Mouse (Mus musculus): Measurements from ENCODE around the gene Atoh1. TPM values are rescaled to one million over a fixed set of nuclear protein-coding genes. Genes with fewer than 3 reads are reported as not detected.
A peak's percentile ranks its signal among the peaks of the same experiment; 100 is the strongest.

Gene Atoh1
- 0.07 TPM in 1 of 2 replicates, not detected in the other for polyA plus RNA-seq (2015; fragmentation: Nextera tagmentation; extraction: Ambion mirVana)

DNA sequence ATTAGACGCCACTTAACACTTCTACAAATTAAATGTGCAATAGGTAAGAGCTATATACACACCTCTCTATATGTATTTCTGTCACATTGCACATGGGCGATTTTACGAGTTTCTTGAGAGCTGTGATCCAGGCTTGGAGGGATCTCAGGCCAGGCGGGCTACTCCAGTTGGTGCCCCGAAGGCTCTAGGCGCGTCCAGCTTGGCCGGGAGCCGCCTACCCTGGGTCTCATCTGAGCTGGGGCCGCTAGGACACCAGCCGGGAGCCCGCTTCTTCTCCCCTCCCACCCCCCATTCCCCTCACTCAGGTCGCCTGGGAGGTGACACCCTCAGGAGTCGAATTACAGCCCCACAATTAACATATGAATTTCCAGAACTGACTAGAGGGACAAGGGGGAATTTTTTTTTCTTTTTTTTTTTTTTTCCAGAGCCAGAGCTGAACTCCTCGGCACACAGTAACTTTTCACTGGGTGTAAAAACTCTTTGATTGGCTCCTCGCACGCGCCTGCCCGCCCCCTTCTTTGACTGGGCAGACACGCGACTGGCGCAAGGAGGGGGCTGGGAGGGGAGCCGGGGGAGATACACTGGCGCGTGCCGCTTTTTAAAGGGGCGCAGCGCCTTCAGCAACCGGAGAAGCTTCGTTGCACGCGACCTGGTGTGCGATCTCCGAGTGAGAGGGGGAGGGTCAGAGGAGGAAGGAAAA lies at the start of gene Atoh1:
Gene Atoh1, plus strand, starts transcription at position 627 of the 700 bp plus-strand sequence.
- Histone ChIP-seq H3K4me2 (replicated peaks; ENCODE audit: low read depth, low read length) (peak within 1 kb of the TSS; percentile 56), H3K4me1 (ENCODE audit: insufficient read depth, low read length) (peaks cover 15% of the 10 kb centered on the region), H3K4me3 (ENCODE audit: low read length) (peak within 1 kb of the TSS; percentile 42), H3K9ac (replicated peaks; ENCODE audit: low read length) (no peak within 1 kb of the TSS; the same call in 1 of the 2 replicates), H3K9me3 (ENCODE audit: low read length) (no peaks in the 10 kb centered on the region), H3K36me3 (ENCODE audit: insufficient read depth, low read length) (no peaks in the 10 kb centered on the region), H3K27ac (ENCODE audit: low read length) (no peak within 1 kb of the TSS), H3K27me3 (ENCODE audit: insufficient read depth, low read length) (peaks cover 66% of the 10 kb centered on the region)
- under 1% methylated on average over 34 of the region's 34 CpGs for WGBS
- peak; percentile 83 for ATAC-seq (ENCODE audit: low FRiP score, low TSS enrichment)

DNA sequence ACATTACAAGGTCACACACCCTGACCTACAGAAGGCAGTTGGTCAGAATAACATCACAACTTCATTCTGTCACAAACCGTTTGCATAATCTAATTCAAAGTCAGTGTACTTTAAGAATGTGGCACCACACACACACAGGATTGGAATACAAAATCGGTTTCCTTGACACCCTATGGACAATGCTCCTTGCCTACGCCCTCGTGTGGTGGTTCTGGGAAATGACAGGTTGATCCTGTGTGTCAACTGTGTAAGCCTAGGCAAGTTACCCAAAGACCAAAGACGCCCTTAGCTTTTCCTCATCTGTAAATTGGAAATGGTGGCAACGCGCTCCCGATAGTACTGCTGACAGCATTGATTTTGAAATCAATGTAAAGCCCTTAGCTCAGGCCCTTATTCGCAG lies 45.0 kb upstream of the Atoh1 start:
- H3K9ac ChIP-seq (replicated peaks; ENCODE audit: low read length): no peak overlapping the region
- no peak overlapping the region for H3K4me3 ChIP-seq (ENCODE audit: low read length)
- no peak; the same call in 1 of the 2 replicates for ATAC-seq (ENCODE audit: low FRiP score, low TSS enrichment)
- no peaks in the 10 kb centered on the region for H3K9me3 ChIP-seq (ENCODE audit: low read length)
- no peaks in the 10 kb centered on the region for H3K36me3 ChIP-seq (ENCODE audit: insufficient read depth, low read length)
- WGBS: 41% methylated on average over 9 of the region's 9 CpGs
- H3K27me3 ChIP-seq (ENCODE audit: insufficient read depth, low read length): peaks cover 8% of the 10 kb centered on the region; the same call in 1 of the 2 replicates
- no peak overlapping the region for H3K4me2 ChIP-seq (replicated peaks; ENCODE audit: low read depth, low read length)
- peaks cover 7% of the 10 kb centered on the region; the same call in 1 of the 2 replicates for H3K4me1 ChIP-seq (ENCODE audit: insufficient read depth, low read length)
- no peak overlapping the region for H3K27ac ChIP-seq (ENCODE audit: low read length)

DNA sequence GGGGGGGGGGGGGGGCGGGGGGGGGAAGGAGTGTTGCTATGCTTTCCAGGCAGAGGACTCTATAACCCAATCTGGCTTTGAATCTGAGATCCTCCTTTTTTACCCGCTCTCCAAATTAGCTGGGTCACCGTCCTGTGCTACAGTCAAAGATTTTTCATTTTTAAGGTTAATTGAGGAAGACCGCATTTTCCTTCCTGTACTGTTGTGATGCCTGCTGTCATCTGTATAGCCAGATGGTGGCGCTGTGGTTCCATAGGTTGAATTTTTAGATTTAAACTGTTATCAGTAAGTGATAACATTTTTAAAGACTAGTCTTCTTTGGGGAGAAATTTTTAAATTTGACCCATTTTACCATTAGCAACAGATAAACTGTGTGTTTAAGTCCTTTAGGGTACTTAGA lies 44.0 kb upstream of the Atoh1 start:
- H3K4me3 ChIP-seq (ENCODE audit: low read length): no peak overlapping the region
- no peaks in the 10 kb centered on the region for H3K36me3 ChIP-seq (ENCODE audit: insufficient read depth, low read length)
- H3K9ac ChIP-seq (replicated peaks; ENCODE audit: low read length): no peak overlapping the region
- no peak overlapping the region for H3K27ac ChIP-seq (ENCODE audit: low read length)
- H3K4me2 ChIP-seq (replicated peaks; ENCODE audit: low read depth, low read length): no peak overlapping the region
- ATAC-seq (ENCODE audit: low FRiP score, low TSS enrichment): no peak; the same call in 1 of the 2 replicates
- peaks cover 7% of the 10 kb centered on the region; the same call in 1 of the 2 replicates for H3K4me1 ChIP-seq (ENCODE audit: insufficient read depth, low read length)
- no peaks in the 10 kb centered on the region for H3K9me3 ChIP-seq (ENCODE audit: low read length)
- under 1% methylated on average over 4 of the region's 5 CpGs for WGBS
- peaks cover 8% of the 10 kb centered on the region; the same call in 1 of the 2 replicates for H3K27me3 ChIP-seq (ENCODE audit: insufficient read depth, low read length)

DNA sequence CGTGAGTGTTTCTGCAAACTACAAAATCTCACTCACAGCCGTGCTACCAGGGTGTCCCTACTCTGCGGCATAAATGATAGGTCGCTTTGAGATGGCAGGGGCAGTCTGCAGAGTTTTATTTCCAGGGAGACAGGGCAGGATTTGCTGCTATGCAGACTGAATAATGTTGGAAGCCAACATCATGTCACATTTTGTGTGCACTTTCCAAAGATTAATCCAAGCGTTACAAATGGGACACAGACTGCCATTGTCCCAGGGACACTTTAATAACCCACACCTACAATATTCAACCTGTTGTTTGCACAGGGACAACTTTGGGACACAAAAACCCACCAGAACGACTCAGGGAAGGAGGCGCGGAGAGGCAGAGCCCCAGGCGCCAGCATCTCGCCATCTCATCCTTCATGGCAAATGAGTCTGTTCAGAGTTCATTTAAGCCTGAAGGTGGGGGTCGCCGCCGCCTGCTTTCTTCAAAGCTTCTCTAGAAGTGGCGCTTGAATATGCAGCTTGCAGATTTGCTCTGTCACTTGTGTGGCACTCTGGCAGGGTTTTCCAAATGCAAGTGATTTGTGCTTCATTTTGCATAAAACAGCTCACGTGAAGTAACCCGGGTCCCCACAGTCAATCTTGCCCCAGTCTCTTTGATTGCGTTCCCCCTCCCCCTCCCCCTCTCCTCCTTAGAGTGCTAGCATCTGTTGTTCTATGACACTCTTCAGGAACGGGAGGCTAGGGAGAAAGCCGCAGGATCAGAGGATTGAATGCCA lies 40.6 kb upstream of the Atoh1 start:
- no peak overlapping the region for H3K27ac ChIP-seq (ENCODE audit: low read length)
- H3K4me1 ChIP-seq (ENCODE audit: insufficient read depth, low read length): peaks cover 7% of the 10 kb centered on the region; the same call in 1 of the 2 replicates
- 7% methylated on average over 19 of the region's 19 CpGs for WGBS
- H3K9me3 ChIP-seq (ENCODE audit: low read length): no peaks in the 10 kb centered on the region
- peak overlapping the region; percentile 34 for H3K4me2 ChIP-seq (replicated peaks; ENCODE audit: low read depth, low read length)
- no peaks in the 10 kb centered on the region for H3K36me3 ChIP-seq (ENCODE audit: insufficient read depth, low read length)
- no peak for ATAC-seq (ENCODE audit: low FRiP score, low TSS enrichment)
- no peak overlapping the region for H3K9ac ChIP-seq (replicated peaks; ENCODE audit: low read length)
- H3K27me3 ChIP-seq (ENCODE audit: insufficient read depth, low read length): peaks cover 8% of the 10 kb centered on the region; the same call in 1 of the 2 replicates
- H3K4me3 ChIP-seq (ENCODE audit: low read length): 0 out of 2 replicates have a peak overlapping the region, but pooled peaks have one; percentile 18

DNA sequence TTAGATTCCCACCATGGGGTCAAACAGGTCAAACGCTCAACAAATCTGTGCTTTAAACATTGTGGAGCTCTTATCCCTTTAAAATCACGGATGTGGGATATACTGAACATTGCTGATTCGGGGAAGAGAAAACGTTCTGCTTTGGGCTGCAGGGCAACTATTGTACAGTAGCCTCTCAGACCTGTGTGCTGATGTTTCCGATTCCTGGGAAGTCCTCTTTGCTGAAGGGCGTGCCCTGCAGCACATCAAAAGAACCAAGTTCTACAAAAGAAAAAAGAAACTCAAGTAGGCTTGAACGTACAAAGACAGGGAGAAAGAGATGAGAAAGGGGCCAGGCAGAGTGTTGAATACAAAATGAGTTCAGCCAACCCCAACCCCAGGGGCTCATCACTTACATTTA lies 34.2 kb upstream of the Atoh1 start:
- Histone ChIP-seq H3K9me3 (ENCODE audit: low read length) (no peaks in the 10 kb centered on the region), H3K27me3 (ENCODE audit: insufficient read depth, low read length) (no peaks in the 10 kb centered on the region), H3K36me3 (ENCODE audit: insufficient read depth, low read length) (no peaks in the 10 kb centered on the region), H3K4me1 (ENCODE audit: insufficient read depth, low read length) (no peaks in the 10 kb centered on the region), H3K4me2 (replicated peaks; ENCODE audit: low read depth, low read length) (no peak overlapping the region), H3K27ac (ENCODE audit: low read length) (no peak overlapping the region), H3K4me3 (ENCODE audit: low read length) (no peak overlapping the region), H3K9ac (replicated peaks; ENCODE audit: low read length) (no peak overlapping the region)
- 55% methylated on average over 7 of the region's 7 CpGs for WGBS
- ATAC-seq (ENCODE audit: low FRiP score, low TSS enrichment): no peak

DNA sequence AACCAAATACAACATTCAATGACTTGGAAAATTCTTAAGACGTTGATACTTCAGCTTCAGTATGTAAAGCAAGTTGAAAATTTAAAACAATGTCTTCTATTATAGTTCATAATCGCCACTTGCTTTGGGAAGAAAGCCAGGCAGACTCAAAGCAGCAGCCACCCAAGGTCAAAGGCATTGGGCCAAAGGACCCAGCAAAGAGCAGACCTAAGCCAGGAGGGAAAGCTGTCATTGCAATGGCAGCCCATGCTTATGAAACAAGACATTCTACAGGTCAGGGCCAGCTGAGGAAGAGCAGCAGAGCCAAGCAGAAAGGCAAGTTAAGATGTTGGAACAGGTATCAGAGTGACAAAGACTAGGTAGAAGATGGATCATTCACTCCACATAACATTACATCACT lies 25.3 kb upstream of the Atoh1 start:
- no peaks in the 10 kb centered on the region for H3K9me3 ChIP-seq (ENCODE audit: low read length)
- 80% methylated on average over 2 of the region's 2 CpGs for WGBS

DNA sequence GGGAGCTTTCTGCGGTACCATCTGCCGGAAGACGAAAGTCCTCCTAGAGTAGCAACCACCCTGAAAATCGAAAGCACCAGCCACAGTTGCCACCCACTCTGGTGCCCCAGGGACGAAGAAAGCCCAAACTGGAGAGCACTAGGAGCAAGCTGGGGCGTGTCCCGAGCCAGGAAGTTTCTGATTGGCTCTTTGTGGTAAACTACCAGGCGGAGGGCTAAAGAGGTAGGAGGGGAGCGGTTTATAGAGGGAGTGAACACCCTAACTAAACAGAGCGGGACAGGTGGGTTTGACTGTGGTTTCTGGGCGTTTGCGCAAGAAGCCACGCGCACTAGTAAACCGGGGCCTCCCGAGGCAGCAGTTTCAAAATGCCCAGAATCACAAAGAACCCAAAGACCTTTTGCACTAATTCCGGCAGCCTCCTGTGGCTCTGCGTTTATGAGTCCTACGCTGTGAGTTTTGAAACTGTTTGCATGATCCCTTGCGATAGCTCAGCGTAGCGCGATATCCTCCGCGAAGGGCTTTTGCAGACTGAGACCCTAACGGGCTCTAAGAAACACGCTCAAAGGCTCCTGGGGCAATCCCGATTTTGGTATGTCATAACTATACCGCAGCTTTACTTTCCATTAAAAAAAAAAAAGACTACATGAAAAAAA lies 1.0 kb upstream of the Atoh1 start:
- Histone ChIP-seq H3K9me3 (ENCODE audit: low read length) (no peaks in the 10 kb centered on the region), H3K36me3 (ENCODE audit: insufficient read depth, low read length) (no peaks in the 10 kb centered on the region), H3K4me2 (replicated peaks; ENCODE audit: low read depth, low read length) (peak overlapping the region; percentile 56), H3K4me1 (ENCODE audit: insufficient read depth, low read length) (peaks cover 15% of the 10 kb centered on the region), H3K27ac (ENCODE audit: low read length) (no peak overlapping the region), H3K27me3 (ENCODE audit: insufficient read depth, low read length) (peaks cover 60% of the 10 kb centered on the region), H3K9ac (replicated peaks; ENCODE audit: low read length) (no peak overlapping the region), H3K4me3 (ENCODE audit: low read length) (peak overlapping the region; percentile 42)
- ATAC-seq (ENCODE audit: low FRiP score, low TSS enrichment): peak; percentile 30; the same call in 1 of the 2 replicates
- WGBS: under 1% methylated on average over 29 of the region's 29 CpGs

More for the DNA sequence above, 25.3 kb upstream of the Atoh1 start:
- Histone ChIP-seq H3K4me3 (ENCODE audit: low read length) (no peak overlapping the region), H3K27me3 (ENCODE audit: insufficient read depth, low read length) (no peaks in the 10 kb centered on the region), H3K36me3 (ENCODE audit: insufficient read depth, low read length) (no peaks in the 10 kb centered on the region), H3K4me2 (replicated peaks; ENCODE audit: low read depth, low read length) (no peak overlapping the region), H3K4me1 (ENCODE audit: insufficient read depth, low read length) (no peaks in the 10 kb centered on the region), H3K27ac (ENCODE audit: low read length) (no peak overlapping the region), H3K9ac (replicated peaks; ENCODE audit: low read length) (no peak overlapping the region)
- ATAC-seq (ENCODE audit: low FRiP score, low TSS enrichment): no peak

DNA sequence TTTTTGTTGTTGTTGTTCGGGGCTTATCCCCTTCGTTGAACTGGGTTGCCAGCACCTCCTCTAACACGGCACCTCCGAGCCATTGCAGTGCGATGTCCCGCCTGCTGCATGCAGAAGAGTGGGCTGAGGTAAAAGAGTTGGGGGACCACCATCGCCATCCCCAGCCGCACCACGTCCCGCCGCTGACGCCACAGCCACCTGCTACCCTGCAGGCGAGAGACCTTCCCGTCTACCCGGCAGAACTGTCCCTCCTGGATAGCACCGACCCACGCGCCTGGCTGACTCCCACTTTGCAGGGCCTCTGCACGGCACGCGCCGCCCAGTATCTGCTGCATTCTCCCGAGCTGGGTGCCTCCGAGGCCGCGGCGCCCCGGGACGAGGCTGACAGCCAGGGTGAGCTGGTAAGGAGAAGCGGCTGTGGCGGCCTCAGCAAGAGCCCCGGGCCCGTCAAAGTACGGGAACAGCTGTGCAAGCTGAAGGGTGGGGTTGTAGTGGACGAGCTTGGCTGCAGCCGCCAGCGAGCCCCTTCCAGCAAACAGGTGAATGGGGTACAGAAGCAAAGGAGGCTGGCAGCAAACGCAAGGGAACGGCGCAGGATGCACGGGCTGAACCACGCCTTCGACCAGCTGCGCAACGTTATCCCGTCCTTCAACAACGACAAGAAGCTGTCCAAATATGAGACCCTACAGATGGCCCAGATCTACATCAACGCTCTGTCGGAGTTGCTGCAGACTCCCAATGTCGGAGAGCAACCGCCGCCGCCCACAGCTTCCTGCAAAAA lies 496 bp downstream of the Atoh1 start:
- Histone ChIP-seq H3K9ac (replicated peaks; ENCODE audit: low read length) (no peak overlapping the region; the same call in 1 of the 2 replicates), H3K36me3 (ENCODE audit: insufficient read depth, low read length) (no peaks in the 10 kb centered on the region), H3K4me2 (replicated peaks; ENCODE audit: low read depth, low read length) (peak overlapping the region; percentile 56), H3K4me3 (ENCODE audit: low read length) (peak overlapping the region; percentile 42), H3K27ac (ENCODE audit: low read length) (no peak overlapping the region), H3K9me3 (ENCODE audit: low read length) (no peaks in the 10 kb centered on the region), H3K4me1 (ENCODE audit: insufficient read depth, low read length) (peaks cover 20% of the 10 kb centered on the region), H3K27me3 (ENCODE audit: insufficient read depth, low read length) (peaks cover 74% of the 10 kb centered on the region)
- WGBS: under 1% methylated on average over 53 of the region's 53 CpGs
- ATAC-seq (ENCODE audit: low FRiP score, low TSS enrichment): peak; percentile 66

DNA sequence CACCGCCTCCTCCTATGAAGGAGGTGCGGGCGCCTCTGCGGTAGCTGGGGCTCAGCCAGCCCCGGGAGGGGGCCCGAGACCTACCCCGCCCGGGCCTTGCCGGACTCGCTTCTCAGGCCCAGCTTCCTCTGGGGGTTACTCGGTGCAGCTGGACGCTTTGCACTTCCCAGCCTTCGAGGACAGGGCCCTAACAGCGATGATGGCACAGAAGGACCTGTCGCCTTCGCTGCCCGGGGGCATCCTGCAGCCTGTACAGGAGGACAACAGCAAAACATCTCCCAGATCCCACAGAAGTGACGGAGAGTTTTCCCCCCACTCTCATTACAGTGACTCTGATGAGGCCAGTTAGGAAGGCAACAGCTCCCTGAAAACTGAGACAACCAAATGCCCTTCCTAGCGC lies 1.1 kb downstream of the Atoh1 start:
- peak overlapping the region; percentile 56 for H3K4me2 ChIP-seq (replicated peaks; ENCODE audit: low read depth, low read length)
- WGBS: 2% methylated on average over 19 of the region's 19 CpGs
- ATAC-seq (ENCODE audit: low FRiP score, low TSS enrichment): no peak
- H3K27ac ChIP-seq (ENCODE audit: low read length): no peak overlapping the region
- peaks cover 80% of the 10 kb centered on the region for H3K27me3 ChIP-seq (ENCODE audit: insufficient read depth, low read length)
- H3K9me3 ChIP-seq (ENCODE audit: low read length): no peaks in the 10 kb centered on the region
- H3K36me3 ChIP-seq (ENCODE audit: insufficient read depth, low read length): no peaks in the 10 kb centered on the region
- peaks cover 23% of the 10 kb centered on the region for H3K4me1 ChIP-seq (ENCODE audit: insufficient read depth, low read length)
- H3K4me3 ChIP-seq (ENCODE audit: low read length): peak overlapping the region; percentile 42
- H3K9ac ChIP-seq (replicated peaks; ENCODE audit: low read length): no peak overlapping the region; the same call in 1 of the 2 replicates

All from kidney, embryonic 16.5 days (tissue).